Mouse (Mus musculus): ENCODE measurements around the gene Mamstr. TPM values are rescaled to one million over a fixed set of nuclear protein-coding genes. Genes with fewer than 3 reads are reported as not detected.

The Mamstr gene
- total RNA-seq (2021), result 3.5 and 4.3 TPM in 2 replicates
- long read RNA-seq, result 0 reads

GRCm38 (mm10) chr7:45639561-45640027 lies at the start of gene Mamstr:
Mamstr (plus strand) TSS chr7:45639977.
- no peak for DNase-seq

GRCm38 (mm10) chr7:45590874-45591273 lies 48.9 kb upstream of the Mamstr start:
- DNase-seq, result no peak

- no peak for DNase-seq
Observed at GRCm38 (mm10) chr7:45591880-45592279, 47.9 kb upstream of the Mamstr start.

- peak; percentile 76 for DNase-seq
Observed at GRCm38 (mm10) chr7:45593118-45593815, 46.5 kb upstream of the Mamstr start.

GRCm38 (mm10) chr7:45595176-45595575 lies 44.6 kb upstream of the Mamstr start:
- DNase-seq, result no peak

GRCm38 (mm10) chr7:45596107-45596506 lies 43.7 kb upstream of the Mamstr start:
- no peak for DNase-seq

- DNase-seq, result no peak
Observed at GRCm38 (mm10) chr7:45597013-45597412, 42.8 kb upstream of the Mamstr start.

GRCm38 (mm10) chr7:45597527-45597926 lies 42.2 kb upstream of the Mamstr start:
- DNase-seq, result no peak

- no peak for DNase-seq
Observed at GRCm38 (mm10) chr7:45598960-45599879, 40.6 kb upstream of the Mamstr start.

- no peak for DNase-seq
Observed at GRCm38 (mm10) chr7:45605704-45606289, 34.0 kb upstream of the Mamstr start.

GRCm38 (mm10) chr7:45609511-45609910 lies 30.3 kb upstream of the Mamstr start:
- DNase-seq, result no peak

GRCm38 (mm10) chr7:45616277-45616676 lies 23.5 kb upstream of the Mamstr start:
- no peak for DNase-seq

- no peak for DNase-seq
Observed at GRCm38 (mm10) chr7:45617042-45617695, 22.6 kb upstream of the Mamstr start, which contains the start of gene Fut1. Fut1 (plus strand) TSS chr7:45617289.

GRCm38 (mm10) chr7:45618316-45618715 lies 21.5 kb upstream of the Mamstr start:
- DNase-seq, result no peak

- DNase-seq, result no peak
Observed at GRCm38 (mm10) chr7:45619592-45619991, 20.2 kb upstream of the Mamstr start.

GRCm38 (mm10) chr7:45621443-45621842 lies 18.3 kb upstream of the Mamstr start, which contains the start of gene Izumo1:
Izumo1 (plus strand) TSS chr7:45621811.
- no peak for DNase-seq

GRCm38 (mm10) chr7:45623507-45623906 lies 16.3 kb upstream of the Mamstr start:
- no peak for DNase-seq

GRCm38 (mm10) chr7:45624718-45625117 lies 15.1 kb upstream of the Mamstr start:
- no peak for DNase-seq

- DNase-seq, result no peak
Observed at GRCm38 (mm10) chr7:45625481-45625880, 14.3 kb upstream of the Mamstr start.

GRCm38 (mm10) chr7:45626571-45627076 lies 13.2 kb upstream of the Mamstr start:
- no peak for DNase-seq

GRCm38 (mm10) chr7:45627261-45627660 lies 12.5 kb upstream of the Mamstr start, which contains the start of gene Rasip1:
Rasip1 (plus strand) TSS chr7:45627488.
- no peak for DNase-seq

Measured in adrenal gland, postnatal 25 days (tissue).